Mouse (Mus musculus): ENCODE measurements around the gene Gm6020. TPM values are rescaled to one million over a fixed set of nuclear protein-coding genes. Genes with fewer than 3 reads are reported as not detected.

Gene Gm6020
- polyA plus RNA-seq, 1 experiment from 2014 or later = not detected

GRCm38 (mm10) chr19:61224678-61225525 is 41.2 kb downstream of the Gm6020 start:
- Histone ChIP-seq H3K27me3 (no peaks in the 10 kb centered on the region; the same call in 1 of the 2 replicates), H3K9me3 (no peaks in the 10 kb centered on the region), H3K36me3 (no peaks in the 10 kb centered on the region), H3K9ac (no peak overlapping the region), H3K4me3 (peak overlapping the region; percentile 64), H3K27ac (0 out of 2 replicates have a peak overlapping the region, but pooled peaks have one; percentile 29), H3K4me1 (peaks cover 9% of the 10 kb centered on the region), H3K4me2 (peak overlapping the region; percentile 75)
- ATAC-seq (ENCODE audit: borderline replicate concordance, extremely low read depth, low FRiP score, low TSS enrichment) = peak; percentile 20; the same call in 1 of the 2 replicates
- 34% methylated on average over 53 of the region's 53 CpGs for WGBS

- H3K36me3 ChIP-seq = no peaks in the 10 kb centered on the region
- H3K4me1 ChIP-seq = peaks cover 9% of the 10 kb centered on the region
- peak overlapping the region; percentile 75 for H3K4me2 ChIP-seq
- peak overlapping the region; percentile 92 for H3K27ac ChIP-seq
- ATAC-seq (ENCODE audit: borderline replicate concordance, extremely low read depth, low FRiP score, low TSS enrichment) = peak; percentile 53
- H3K4me3 ChIP-seq = peak overlapping the region; percentile 64
- 0 out of 2 replicates have a peak overlapping the region, but pooled peaks have one; percentile 13 for H3K9ac ChIP-seq
- no peaks in the 10 kb centered on the region for H3K9me3 ChIP-seq
- 9% methylated on average over 68 of the region's 70 CpGs for WGBS
- no peaks in the 10 kb centered on the region; the same call in 1 of the 2 replicates for H3K27me3 ChIP-seq
These were observed 42.1 kb downstream of the Gm6020 start for GRCm38 (mm10) chr19:61225526-61226400.

- Histone ChIP-seq H3K36me3 (no peaks in the 10 kb centered on the region), H3K4me3 (peak overlapping the region; percentile 64), H3K27me3 (no peaks in the 10 kb centered on the region), H3K9me3 (no peaks in the 10 kb centered on the region), H3K4me1 (peaks cover 9% of the 10 kb centered on the region), H3K4me2 (peak overlapping the region; percentile 75), H3K27ac (peak overlapping the region; percentile 92), H3K9ac (no peak overlapping the region)
- 1% methylated on average over 68 of the region's 71 CpGs for WGBS
- ATAC-seq (ENCODE audit: borderline replicate concordance, extremely low read depth, low FRiP score, low TSS enrichment) = peak; percentile 47
These were observed 42.8 kb downstream of the Gm6020 start for GRCm38 (mm10) chr19:61226401-61226927.

DNA sequence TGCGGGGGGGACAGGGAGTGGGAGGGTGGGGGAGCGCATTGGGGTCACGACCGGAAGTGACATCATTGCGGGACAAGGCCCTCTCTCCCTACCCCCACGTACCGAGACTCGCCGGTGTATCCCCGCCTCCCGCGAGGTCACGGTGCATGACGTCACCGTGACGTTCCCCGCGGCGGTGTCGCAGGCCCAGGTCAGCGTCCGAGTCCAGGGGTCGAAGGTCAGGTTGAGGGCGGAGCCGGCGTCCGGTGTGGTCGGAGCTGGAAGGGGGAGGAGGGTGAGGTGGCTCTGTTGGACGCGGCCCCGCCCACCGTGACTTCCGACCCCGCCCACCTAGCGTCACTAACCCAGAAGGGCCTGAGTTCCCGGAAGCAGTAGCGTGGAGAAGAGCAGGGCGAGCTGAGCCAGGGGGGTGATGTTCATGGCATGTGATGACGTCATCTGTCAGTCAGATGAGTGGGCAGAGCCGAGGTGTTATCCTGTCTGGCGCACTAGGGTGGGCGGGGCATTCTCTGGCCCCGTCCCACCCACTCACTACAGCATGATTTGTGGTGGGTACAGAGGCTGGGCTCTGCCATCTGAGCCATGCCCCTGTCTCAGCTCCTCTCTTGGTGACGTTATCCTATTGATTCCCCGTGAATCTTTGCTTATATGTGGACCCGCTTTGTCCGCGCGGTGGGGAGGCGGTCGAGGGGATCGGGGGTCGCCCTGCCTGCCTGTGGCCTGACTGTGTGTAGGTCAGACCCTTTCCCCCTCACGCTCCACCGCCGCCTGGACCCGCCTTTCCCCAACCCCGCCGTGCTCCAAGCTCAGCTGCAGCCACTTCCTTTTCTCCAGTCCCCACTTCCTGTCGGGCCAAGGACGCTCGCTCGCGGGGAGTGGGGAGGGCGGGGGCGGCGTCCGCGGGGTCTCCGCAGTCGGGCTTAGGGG is 43.5 kb downstream of the Gm6020 start:
- Histone ChIP-seq H3K27me3 (no peaks in the 10 kb centered on the region), H3K27ac (peak overlapping the region; percentile 92), H3K4me1 (peaks cover 9% of the 10 kb centered on the region), H3K9ac (no peak overlapping the region; the same call in 1 of the 2 replicates), H3K36me3 (no peaks in the 10 kb centered on the region), H3K9me3 (no peaks in the 10 kb centered on the region), H3K4me3 (peak overlapping the region; percentile 64), H3K4me2 (peak overlapping the region; percentile 75)
- WGBS = 3% methylated on average over 71 of the region's 71 CpGs
- peak; percentile 87 for ATAC-seq (ENCODE audit: borderline replicate concordance, extremely low read depth, low FRiP score, low TSS enrichment)

GRCm38 (mm10) chr19:61227941-61228701 is 44.4 kb downstream of the Gm6020 start, which contains the start of gene Csf2ra:
TSS of gene Csf2ra (minus strand) at chr19:61228429.
- no peak for ATAC-seq (ENCODE audit: borderline replicate concordance, extremely low read depth, low FRiP score, low TSS enrichment)
- H3K9ac ChIP-seq = no peak within 1 kb of the TSS; the same call in 1 of the 2 replicates

More at GRCm38 (mm10) chr19:61227941-61228701, 44.4 kb downstream of the Gm6020 start, which contains the start of gene Csf2ra:
- peaks cover 9% of the 10 kb centered on the region for H3K4me1 ChIP-seq
- H3K4me2 ChIP-seq = peak within 1 kb of the TSS; percentile 75
- no peaks in the 10 kb centered on the region for H3K36me3 ChIP-seq
- WGBS = 50% methylated on average over 36 of the region's 36 CpGs
- no peaks in the 10 kb centered on the region for H3K27me3 ChIP-seq
- peak within 1 kb of the TSS; percentile 64 for H3K4me3 ChIP-seq
- no peaks in the 10 kb centered on the region for H3K9me3 ChIP-seq
- peak within 1 kb of the TSS; percentile 92 for H3K27ac ChIP-seq

Other genes starting within 250 kb of the Gm6020 start
- 35.0 and 35.5 TPM in 2 replicates for gene Zfp950, start 43.0 kb upstream of the Gm6020 start, polyA plus RNA-seq (2015; fragmentation: Nextera tagmentation; extraction: Ambion mirVana)
- gene Gm7102, start 7.6 kb upstream of the Gm6020 start, polyA plus RNA-seq (2015; fragmentation: Nextera tagmentation; extraction: Ambion mirVana) = 0.14 and 0.15 TPM in 2 replicates
- 26.8 and 32.5 TPM in 2 replicates for gene Csf2ra, start 44.5 kb downstream of the Gm6020 start, polyA plus RNA-seq (2015; fragmentation: Nextera tagmentation; extraction: Ambion mirVana)
- not detected in 2 replicates for gene Gm21060, start 113.2 kb downstream of the Gm6020 start, polyA plus RNA-seq (2015; fragmentation: Nextera tagmentation; extraction: Ambion mirVana)

Data from lung, embryonic 15.5 days (tissue).